Mouse (Mus musculus) olfactory bulb, adult 2 months (tissue): ENCODE results near the gene Lyzl4.

Source experiments
- CTCF ChIP-seq: fragments of 200-500 bp; IDR thresholded peaks from 2 replicates; pipeline ENCODE4 v1.5.1; 2012; ENCODE audit warnings: low read depth, mild to moderate bottlenecking, low read length, moderate library complexity; ENCODE audit not compliant: insufficient read depth
- POLR2A ChIP-seq: fragments of 200-500 bp; IDR thresholded peaks from 2 replicates; pipeline ENCODE4 v1.6.1; 2012; ENCODE audit warnings: mild to moderate bottlenecking, low read depth, low read length, moderate library complexity; ENCODE audit not compliant: insufficient read depth

- TF ChIP-seq CTCF = no peak
- no peak for TF ChIP-seq POLR2A
These were observed 113.1 kb downstream of the Lyzl4 start for GRCm38 (mm10) chr9:121528605-121529357.
